Mouse (Mus musculus): ENCODE results near the gene Gak.

Gak gene

DNA sequence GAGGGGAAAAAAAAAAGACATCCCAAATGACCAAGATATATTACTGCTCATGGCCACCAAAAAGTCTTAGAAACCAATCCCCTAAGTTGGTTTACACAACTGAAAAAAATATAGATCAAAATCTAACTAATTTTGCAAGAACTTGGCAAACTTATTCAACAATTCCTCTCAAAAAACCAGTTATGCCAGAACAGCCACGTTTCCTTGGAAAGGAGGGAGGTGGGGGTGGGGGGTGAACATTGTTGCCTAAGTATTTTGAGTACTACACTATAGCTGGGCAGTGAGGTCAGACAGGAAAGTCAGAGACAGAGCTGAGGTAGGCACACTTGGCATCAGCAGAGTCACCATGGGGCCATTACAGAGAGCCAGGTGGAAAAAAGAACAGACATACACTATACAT is 29.6 kb downstream of the Gak start:
- no peak for DNase-seq (ENCODE audit: low spot score)

DNA sequence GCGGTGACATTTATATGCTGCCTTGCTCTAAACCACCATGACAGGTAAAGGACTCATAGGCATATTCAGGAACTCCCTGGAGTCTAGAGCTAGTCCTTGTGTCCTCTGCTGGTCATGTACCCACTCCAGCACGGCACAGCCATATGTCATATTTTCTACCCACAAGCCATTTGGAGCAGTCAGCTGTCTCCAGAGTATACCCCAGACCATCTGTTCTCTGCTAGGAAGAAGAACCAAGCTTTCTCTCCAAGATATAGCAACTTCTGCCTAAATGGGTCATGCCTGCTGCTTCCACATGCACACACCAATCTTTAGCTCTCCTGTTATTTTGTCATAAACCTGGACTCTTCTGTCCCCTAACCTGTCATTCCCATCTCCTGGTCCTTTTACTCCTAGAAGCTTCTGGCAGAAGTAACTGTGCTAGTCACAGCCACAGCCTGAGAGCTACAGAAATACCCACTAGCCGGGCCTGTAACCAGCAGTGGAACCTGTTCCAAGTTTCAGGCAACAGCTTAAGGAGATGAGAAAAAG is 48.1 kb downstream of the Gak start:
- no peak for DNase-seq (ENCODE audit: low spot score)

DNA sequence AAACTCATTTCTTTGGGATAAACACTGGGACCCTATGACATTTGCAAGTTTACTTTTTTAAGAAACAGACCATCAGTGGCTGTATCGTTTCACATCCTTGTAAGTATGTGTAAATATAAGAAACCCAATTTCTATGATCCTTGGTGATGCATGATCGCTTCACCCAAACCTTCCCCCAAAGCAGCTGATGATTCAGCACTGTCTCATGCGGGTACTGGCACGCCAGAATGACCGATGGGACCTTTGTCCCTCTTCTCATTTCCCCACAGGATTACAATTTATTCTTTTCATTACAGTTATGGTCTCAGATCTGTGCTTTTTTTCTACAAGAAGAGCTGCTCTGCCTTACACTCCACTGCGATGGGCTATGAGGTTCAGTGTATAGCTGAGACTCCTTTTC is 56.5 kb downstream of the Gak start:
- DNase-seq (ENCODE audit: low spot score): no peak

DNA sequence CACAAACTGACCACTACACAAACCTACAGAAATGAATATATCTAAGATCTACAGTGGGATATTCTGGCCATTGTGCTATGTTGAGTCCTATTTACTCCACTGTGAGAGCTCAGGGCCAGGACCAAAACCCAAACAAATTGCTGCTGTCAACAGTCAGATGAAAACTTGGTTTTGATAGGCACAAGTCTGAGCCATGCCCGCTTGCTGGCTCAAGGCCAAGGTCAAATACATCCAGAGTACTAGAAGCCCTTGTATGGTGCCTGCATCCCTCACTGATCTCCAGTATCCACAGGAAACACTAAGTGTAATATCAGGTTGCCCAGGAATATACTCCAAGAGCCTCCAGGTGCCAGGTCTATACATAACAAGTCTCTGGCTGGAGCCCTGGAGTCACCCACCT is 58.6 kb downstream of the Gak start:
- peak; percentile 40 for DNase-seq (ENCODE audit: low spot score)

DNA sequence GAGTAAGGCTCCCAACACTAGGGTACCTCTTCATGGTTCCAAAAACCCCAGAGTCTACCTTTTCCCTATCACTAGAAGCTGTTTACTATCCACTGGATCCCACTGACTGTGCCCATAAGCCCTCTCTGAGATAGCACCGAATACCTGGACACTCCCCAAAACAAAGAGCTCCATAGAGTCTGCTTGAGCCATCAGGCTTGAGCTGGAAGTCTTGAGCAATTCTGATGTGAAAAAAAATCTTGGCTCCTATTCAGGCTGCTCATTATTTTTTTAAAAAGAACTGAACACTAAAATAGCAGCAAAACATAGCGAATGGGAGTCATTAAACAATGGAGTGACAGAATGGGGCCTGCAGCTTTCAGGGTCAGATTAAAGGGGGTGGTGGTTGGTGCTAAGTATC is 62.5 kb downstream of the Gak start:
- DNase-seq (ENCODE audit: low spot score): no peak

DNA sequence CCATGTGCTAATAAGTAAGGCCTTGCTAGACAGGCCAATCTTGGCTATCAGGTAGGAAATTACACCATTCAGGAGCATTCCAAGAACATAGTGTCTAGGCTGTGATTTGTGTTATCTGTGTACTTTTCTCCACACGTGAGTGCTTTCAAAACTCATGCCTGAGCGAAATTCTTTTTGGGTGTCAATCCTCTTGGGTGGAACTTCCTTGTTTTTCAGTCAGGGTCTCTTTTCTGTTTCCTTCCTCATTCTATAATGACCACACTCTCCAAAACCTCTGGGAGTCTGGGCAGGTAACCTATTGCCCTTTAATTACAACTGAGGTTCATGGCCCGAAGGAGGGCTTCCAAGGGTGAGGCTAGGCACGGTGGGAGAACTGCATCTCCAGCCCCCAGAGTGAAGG is 63.0 kb downstream of the Gak start:
- no peak for DNase-seq (ENCODE audit: low spot score)

DNA sequence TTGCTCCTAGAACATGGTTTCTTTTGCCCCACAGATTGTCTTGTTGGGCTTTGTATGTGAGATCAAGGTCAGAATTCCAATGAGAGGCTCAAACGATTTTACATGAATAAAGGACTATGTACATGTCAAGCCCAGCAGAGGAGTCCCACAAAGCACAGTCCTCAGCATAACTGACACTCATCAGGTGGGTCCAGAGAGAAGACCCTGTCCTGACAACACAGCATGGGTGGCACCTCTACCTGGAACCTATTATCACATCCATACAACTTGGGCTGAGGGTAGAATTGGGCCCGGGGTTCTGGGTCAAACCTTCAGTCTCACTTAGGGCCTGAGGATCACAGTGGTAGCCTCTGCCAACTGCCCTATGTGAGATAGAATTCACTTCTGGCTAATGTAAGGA is 64.2 kb downstream of the Gak start:
- no peak for DNase-seq (ENCODE audit: low spot score)

DNA sequence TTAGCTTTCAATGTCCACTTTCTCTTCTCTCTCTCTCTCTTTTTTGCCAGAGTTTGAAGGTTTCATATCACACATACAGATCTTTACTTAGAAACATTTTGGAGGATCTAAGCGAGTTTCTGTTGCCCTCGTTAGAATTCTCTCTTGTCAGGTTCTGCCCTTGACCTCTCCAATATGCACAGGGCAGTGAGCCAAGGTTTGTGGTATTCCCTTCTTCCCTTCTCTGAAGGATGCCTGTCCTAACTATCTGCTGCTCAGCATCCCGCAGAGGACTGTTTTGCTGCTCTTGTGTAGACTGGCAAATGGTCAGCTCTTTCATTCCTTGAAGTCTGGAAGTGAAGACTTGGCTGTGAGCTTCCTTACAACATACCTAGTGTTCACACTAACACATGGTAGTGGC is 65.2 kb downstream of the Gak start:
- no peak for DNase-seq (ENCODE audit: low spot score)

DNA sequence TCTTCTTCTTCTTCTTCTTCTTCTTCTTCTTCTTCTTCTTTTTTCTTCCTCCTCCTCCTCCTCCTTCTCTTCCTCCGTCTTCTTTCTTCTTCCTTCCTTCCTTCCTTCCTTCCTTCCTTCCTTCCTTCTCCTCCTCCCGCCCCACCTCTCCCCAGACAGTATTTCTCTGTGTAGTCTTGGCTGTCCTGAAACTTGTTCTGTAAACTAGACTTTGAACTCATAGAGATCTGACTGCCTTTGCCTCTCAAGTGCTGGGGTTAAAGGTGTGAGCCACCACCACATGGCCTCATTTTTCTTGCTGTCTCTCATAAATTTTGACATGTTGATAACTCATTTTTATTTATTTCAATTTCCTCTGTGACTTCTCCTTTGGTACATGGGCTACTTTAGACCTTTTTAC is 67.1 kb downstream of the Gak start:
- DNase-seq (ENCODE audit: low spot score): no peak

DNA sequence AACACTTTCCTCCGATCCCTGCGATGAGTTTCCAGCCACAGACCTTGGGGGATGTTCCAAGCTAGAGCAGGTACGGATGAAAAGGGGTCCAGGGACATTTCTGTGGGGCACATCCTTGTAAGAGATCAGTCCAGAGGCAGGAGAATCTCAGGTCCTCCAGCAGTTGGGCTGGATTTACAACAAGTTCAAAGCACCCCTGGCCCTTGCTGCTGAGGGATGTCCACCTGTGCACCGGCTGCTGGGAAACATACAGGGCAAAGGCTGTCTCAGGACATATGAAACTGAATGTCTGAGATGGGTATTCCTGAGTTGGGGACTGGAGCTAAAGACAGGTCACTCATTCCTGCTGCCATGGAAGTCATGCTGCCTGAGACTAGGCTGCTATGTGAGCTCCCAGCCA is 72.6 kb downstream of the Gak start:
- no peak for DNase-seq (ENCODE audit: low spot score)

DNA sequence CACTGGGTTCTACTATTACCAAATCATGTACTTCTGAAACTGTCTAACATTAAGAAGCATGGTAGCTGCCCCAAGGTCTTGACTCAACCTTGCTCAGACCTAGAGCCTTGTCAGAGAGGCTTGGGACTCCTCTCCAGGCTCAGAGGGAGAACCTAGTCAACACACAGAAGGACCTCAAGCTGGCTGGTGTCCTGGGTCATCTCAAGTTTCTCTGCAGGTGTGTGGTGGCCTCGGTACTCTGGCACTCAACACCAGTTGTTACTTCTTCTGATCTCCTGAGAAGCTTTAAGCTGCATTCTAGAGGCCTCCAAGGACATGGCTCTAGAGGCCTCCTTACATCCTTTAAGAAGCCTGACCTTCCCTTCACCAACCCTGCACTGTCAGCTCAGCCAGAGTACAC is 75.5 kb downstream of the Gak start:
- no peak for DNase-seq (ENCODE audit: low spot score)

DNA sequence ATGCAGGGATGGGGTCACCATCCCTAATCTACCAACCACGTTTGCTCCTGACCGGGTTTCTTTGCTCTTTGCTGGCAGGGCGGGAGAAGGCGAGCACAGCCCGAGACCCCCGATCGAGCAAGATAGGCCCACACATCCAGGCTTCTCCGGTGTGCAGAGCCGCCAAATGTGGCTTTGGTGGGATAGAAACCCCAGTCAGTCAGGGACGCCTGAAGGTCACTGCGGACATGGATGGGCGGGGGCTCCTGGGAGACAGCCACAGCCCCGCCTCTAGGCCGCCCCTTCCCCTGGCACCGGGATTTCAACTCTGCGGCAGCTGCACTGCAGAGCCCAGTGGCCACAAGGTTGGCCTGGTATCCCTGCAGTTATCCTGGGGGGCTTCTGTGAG is 79.4 kb downstream of the Gak start:
- no peak for DNase-seq (ENCODE audit: low spot score)

DNA sequence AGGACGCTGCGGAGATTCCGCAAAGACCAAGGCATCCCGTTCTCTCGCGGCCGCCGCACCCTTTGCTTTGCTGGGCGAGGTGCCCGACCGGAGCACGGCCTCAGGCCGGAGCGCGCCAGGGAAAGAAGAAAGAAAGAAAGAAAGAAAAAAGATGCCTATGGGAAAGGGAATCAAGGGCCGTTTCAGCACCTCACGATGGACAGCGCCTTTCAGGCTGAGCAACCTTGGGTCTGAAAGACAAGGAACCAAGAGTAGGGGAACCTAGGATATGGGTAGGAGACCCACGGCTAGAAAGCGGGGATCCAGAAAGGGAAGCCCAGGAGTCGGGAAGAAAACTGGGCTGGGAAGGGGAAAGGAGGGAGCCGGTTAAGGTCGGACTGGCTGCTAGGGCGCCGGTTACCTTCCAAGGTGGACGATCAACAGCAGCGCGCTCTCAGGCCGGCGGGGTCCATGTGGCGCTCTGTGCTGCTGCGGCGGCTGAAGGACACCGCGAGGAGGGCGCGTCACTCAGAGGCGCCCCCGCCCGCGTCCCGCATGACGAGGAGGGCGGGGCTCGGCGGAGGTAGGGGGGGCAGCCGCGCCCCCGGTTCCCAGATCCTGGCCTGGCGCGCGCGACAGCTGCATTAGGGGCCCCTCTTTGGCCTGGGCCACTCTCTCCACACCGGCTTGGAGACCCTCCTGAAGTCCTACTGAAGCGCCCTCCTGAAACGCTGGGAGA is 79.9 kb downstream of the Gak start, which contains the start of gene Cplx1:
Gene Cplx1, minus strand, starts transcription at position 536 of the 718 bp plus-strand sequence.
- DNase-seq (ENCODE audit: low spot score): peak; percentile 77

DNA sequence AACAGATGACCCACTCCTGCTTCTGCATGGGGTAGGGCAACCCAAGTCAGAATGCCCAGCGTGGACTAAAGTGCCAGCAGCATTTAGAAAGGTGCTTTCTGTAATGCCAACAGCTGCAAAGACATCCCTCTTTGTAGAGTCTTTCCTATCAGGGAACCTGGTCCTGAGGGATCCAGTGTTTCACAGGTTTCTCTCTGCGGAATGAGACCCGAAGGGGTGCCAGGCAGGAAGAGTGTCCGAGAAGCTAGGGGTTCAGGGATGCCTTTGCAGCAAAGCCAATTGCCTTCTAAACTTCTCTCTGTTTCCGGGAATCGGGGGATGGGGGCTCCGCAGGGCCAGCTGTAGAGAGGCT is 80.4 kb downstream of the Gak start:
- DNase-seq (ENCODE audit: low spot score): no peak

DNA sequence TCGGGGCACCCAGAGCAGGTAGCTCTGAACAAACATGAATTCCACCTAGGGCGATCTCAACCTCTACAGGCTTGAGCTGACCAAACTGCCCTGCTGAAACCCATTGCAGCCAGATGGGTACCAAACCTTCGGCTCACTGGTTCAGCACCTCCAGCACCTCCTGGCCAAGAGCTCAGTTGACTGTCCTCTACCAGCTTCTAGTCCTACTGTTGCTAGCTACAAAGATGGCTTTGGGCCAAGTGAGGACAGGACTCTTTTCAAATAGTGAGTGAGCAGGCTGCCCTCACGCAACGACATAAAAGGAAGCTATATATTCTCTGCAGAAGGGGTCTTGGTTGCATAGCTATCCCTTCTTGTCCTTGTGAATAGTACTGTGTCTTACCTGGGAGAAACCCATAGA is 81.9 kb downstream of the Gak start:
- DNase-seq (ENCODE audit: low spot score): no peak

DNA sequence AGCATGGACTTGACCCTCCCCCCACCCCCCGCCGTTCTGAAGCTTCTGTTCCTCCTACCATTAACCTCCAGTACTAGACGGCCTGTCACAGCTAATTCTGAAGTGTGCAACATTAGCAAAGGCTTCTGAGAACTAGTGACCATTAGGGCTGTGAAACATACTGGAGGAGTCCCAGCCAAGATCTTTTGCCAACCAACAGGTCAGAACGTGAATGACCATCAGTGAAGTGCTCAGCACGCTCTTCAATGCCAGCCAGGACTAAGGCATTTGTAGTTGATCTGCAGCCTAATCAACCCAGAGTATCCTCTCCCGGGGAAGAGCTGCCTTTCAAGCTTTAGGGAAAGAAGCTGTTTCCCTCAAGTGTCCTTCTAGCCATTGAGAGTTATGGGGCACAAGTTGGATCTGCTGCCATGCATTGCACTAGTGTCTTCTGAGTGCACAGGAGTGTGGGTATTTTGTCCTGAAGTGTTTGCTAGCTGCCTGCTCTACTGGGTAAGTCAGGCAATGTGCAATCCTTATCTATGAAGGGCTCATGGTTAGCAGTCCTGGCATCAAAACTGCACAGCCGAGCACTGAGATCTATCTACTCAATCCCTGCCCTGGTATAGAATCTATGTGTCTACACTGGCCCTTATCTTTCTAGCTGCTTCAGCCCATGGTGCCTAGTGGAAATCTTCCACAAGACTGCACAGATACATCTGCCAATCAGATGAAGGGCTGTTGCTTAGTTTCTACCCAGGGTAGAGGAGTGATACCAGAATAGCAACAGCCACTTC is 85.9 kb downstream of the Gak start:
- DNase-seq (ENCODE audit: low spot score): no peak

DNA sequence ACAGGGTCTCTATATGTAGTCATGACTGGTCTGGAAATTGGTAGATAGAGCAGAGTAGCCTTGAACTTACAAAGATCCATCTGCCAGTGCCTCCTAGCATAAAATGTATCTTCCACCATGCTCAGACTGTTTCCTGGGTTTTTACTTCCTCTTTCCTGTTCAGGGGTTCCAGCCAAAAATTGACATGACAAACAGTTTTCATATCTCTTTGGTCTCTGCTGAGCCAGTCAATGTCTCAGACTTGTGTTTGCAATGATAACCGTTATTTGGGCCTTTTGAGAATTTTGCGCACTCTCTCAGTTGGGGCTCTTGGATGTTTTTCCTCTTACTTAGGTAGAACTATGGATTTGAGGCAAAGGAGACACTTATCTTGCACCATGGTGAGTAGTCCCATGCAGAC is 95.4 kb downstream of the Gak start:
- no peak for DNase-seq (ENCODE audit: low spot score)

DNA sequence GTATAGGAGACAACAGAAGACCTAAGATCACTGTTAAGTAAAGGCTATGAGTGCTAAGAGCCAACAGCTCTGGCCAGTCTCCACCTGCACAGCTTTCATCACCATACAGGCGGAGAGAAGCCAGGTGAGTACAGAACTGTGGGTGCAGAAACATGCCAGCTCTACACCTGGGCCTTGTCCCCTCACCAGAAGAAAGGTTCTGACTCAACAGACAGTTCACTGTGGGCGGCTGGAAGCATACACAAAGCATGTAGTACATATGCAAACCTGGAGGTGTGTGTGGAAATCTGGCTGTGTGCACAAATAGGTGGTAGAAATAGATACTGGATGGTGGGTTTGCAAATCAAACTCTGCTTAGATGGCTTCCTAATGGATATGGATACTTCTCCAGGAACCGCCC is 107.0 kb downstream of the Gak start:
- DNase-seq (ENCODE audit: low spot score): no peak

DNA sequence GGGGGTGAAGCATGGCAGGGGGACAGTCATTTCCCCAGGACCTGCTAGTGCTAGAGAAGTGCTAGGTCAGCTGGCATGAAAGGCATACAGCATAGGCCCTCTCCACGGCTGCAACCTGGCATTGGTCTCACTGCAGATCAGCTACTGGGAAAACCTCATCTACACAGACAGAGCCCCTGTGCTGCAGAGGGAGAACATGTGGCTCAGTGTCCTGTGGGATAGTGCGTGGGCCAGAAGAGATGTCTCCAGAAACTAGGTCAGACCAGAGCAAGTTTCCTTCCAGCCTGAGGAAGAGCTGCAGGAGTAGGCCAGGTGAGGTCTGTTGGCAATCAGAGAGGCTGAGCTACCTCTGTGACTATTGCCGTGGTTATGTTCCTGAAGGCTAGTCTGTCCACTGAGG is 107.7 kb downstream of the Gak start:
- DNase-seq (ENCODE audit: low spot score): no peak

DNA sequence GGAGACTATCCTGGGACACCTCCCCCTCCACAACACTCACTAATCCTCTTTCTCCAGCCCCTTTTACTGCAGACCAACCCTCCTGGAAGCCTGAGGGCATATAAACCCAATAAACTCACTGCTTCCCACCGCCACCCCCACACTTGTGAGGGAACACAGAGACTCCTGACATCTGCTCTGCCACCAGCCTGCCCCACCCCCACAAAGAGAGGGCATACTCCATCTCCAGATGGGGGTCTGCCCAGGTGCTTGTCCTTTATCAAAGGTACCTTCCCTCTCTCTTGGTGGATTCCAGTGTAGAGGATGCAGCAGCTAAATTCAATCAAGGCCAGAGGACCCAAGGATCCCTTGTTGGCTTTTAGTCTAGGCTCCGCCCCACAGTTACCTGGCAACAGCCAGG is 108.5 kb downstream of the Gak start:
- no peak for DNase-seq (ENCODE audit: low spot score)

DNA sequence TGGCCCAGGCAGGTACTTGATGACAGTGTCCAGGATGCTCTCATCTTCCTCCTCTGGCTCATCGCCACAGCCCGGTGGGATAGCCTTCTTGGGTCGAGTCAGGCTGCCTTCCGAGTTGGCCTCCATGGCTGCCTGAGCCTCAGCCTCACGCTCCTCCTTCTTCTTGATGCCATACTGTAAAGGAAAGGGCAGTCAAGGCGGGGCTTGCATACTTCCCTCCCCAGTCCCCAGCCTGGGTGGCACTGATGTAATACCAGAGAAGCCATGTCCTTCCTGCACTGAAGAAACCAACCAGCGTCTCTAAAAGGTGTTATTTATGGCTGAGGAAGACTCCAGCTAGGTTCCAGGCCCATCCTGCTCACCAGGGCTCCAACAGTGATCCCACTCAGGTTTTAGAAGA is 109.4 kb downstream of the Gak start:
- DNase-seq (ENCODE audit: low spot score): no peak

All from ovary, postnatal 36 days (tissue).